Mouse (Mus musculus) liver, embryonic 13.5 days (tissue): ENCODE data around the gene Mapk9. TPM values are rescaled to one million over a fixed set of nuclear protein-coding genes. Genes with fewer than 3 reads are reported as not detected.

Experiments used
- ATAC-seq: fragments of 200-750 bp; cut with Nextera tagmentation; 2 replicates; pipeline ENCODE4 v1.8.0; 2017; ENCODE audit warnings: low read depth, mild to moderate bottlenecking, moderate number of reproducible peaks, moderate library complexity
- DNase-seq: peaks from one replicate; pipeline ENCODE4 v3.0.0; 2022
- H3K27ac ChIP-seq: fragments of 300-500 bp; sonication (generic); 2 replicates; pipeline ENCODE4 v1.5.1; 2015; ENCODE audit warnings: moderate library complexity, mild to moderate bottlenecking, inconsistent platforms
- H3K27me3 ChIP-seq: fragments of 300-500 bp; sonication (generic); 2 replicates; pipeline ENCODE4 v1.6.1; 2015; ENCODE audit warnings: mild to moderate bottlenecking, inconsistent platforms
- H3K36me3 ChIP-seq: fragments of 300-500 bp; sonication (generic); 2 replicates; pipeline ENCODE4 v1.6.1; 2015; ENCODE audit warnings: mild to moderate bottlenecking, inconsistent platforms
- H3K4me1 ChIP-seq: fragments of 300-500 bp; sonication (generic); replicated peaks from 2 replicates; pipeline ENCODE4 v1.6.1; 2015; ENCODE audit warnings: inconsistent platforms
- H3K4me2 ChIP-seq: fragments of 300-500 bp; sonication (generic); 2 replicates; pipeline ENCODE4 v1.6.1; 2015; ENCODE audit warnings: inconsistent platforms, mild to moderate bottlenecking, moderate library complexity
- H3K4me3 ChIP-seq: fragments of 300-500 bp; sonication (generic); replicated peaks from 2 replicates; pipeline ENCODE4 v1.5.1; 2015; ENCODE audit warnings: mild to moderate bottlenecking, inconsistent platforms
- H3K9ac ChIP-seq: fragments of 300-500 bp; sonication (generic); 2 replicates; pipeline ENCODE4 v1.6.1; 2015; ENCODE audit warnings: mild to moderate bottlenecking, inconsistent platforms
- H3K9me3 ChIP-seq: fragments of 300-500 bp; sonication (generic); replicated peaks from 2 replicates; pipeline ENCODE4 v1.6.1; 2016; ENCODE audit warnings: inconsistent platforms
- WGBS: fragments of 180-500 bp; shearing (Covaris S2); methylation state at CpG from one replicate; pipeline ENCODE4 v1.1.7; 2015; ENCODE audit not compliant: insufficient replicate concordance; 5-methylcytosine and 5-hydroxymethylcytosine counted together
- polyA plus RNA-seq: library from polyadenylated mRNA; unstranded; fragments of >200 nt; fragmentation: Nextera tagmentation; extraction: Ambion mirVana; gene quantifications from 2 replicates; pipeline ENCODE4 v1.2.1, GENCODE M21; 2015

The Mapk9 gene
- polyA plus RNA-seq, 1 experiment from 2014 or later: 21.6 TPM

- H3K27me3 ChIP-seq: no peaks in the 10 kb centered on the region
- no peaks in the 10 kb centered on the region for H3K9me3 ChIP-seq
- no peak overlapping the region for H3K4me2 ChIP-seq
- DNase-seq (no peak), ATAC-seq (no peak)
- H3K4me3 ChIP-seq: no peak overlapping the region
- 76% methylated on average over 2 of the region's 2 CpGs for WGBS
- peaks cover 15% of the 10 kb centered on the region for H3K4me1 ChIP-seq
- no peak overlapping the region for H3K27ac ChIP-seq
- H3K9ac ChIP-seq: no peak overlapping the region
- H3K36me3 ChIP-seq: no peaks in the 10 kb centered on the region
Measured at GRCm38 (mm10) chr11:49820928-49821327, 25.6 kb upstream of the Mapk9 start.

- H3K9me3 ChIP-seq: no peaks in the 10 kb centered on the region
- H3K4me1 ChIP-seq: peaks cover 16% of the 10 kb centered on the region
- WGBS: 74% methylated on average over 2 of the region's 2 CpGs
- DNase-seq (no peak), ATAC-seq (no peak)
- H3K27ac ChIP-seq: no peak overlapping the region
- H3K4me2 ChIP-seq: no peak overlapping the region
- no peaks in the 10 kb centered on the region for H3K36me3 ChIP-seq
- H3K27me3 ChIP-seq: no peaks in the 10 kb centered on the region
- no peak overlapping the region for H3K4me3 ChIP-seq
- H3K9ac ChIP-seq: no peak overlapping the region
Measured at GRCm38 (mm10) chr11:49821546-49821945, 25.0 kb upstream of the Mapk9 start.

GRCm38 (mm10) chr11:49822337-49822736 is 24.2 kb upstream of the Mapk9 start:
- no peaks in the 10 kb centered on the region for H3K27me3 ChIP-seq
- H3K4me3 ChIP-seq: no peak overlapping the region
- no peak overlapping the region for H3K27ac ChIP-seq
- ATAC-seq: peak; percentile 80
- H3K9me3 ChIP-seq: no peaks in the 10 kb centered on the region
- peak; percentile 15 for DNase-seq
- H3K36me3 ChIP-seq: no peaks in the 10 kb centered on the region
- H3K4me1 ChIP-seq: peaks cover 23% of the 10 kb centered on the region
- WGBS: 49% methylated on average over 2 of the region's 2 CpGs
- H3K4me2 ChIP-seq: no peak overlapping the region
- no peak overlapping the region for H3K9ac ChIP-seq

- H3K27ac ChIP-seq: no peak overlapping the region
- H3K4me2 ChIP-seq: no peak overlapping the region
- peaks cover 23% of the 10 kb centered on the region for H3K4me1 ChIP-seq
- ATAC-seq (peak; percentile 53), DNase-seq (peak; percentile 56)
- no peaks in the 10 kb centered on the region for H3K9me3 ChIP-seq
- no peaks in the 10 kb centered on the region for H3K36me3 ChIP-seq
- H3K27me3 ChIP-seq: no peaks in the 10 kb centered on the region
- WGBS: 26% methylated on average over 2 of the region's 2 CpGs
- H3K4me3 ChIP-seq: no peak overlapping the region
- no peak overlapping the region for H3K9ac ChIP-seq
Measured at GRCm38 (mm10) chr11:49824896-49825295, 21.7 kb upstream of the Mapk9 start.

GRCm38 (mm10) chr11:49827243-49827642 is 19.3 kb upstream of the Mapk9 start:
- Histone ChIP-seq H3K4me1 (peaks cover 19% of the 10 kb centered on the region), H3K27ac (peak overlapping the region; percentile 13; the same call in 1 of the 2 replicates), H3K36me3 (no peaks in the 10 kb centered on the region), H3K4me2 (no peak overlapping the region), H3K9me3 (no peaks in the 10 kb centered on the region), H3K9ac (no peak overlapping the region), H3K27me3 (no peaks in the 10 kb centered on the region), H3K4me3 (no peak overlapping the region)
- no peak for ATAC-seq
- 56% methylated on average over 6 of the region's 6 CpGs for WGBS
- DNase-seq: no peak

GRCm38 (mm10) chr11:49829176-49829745 is 17.3 kb upstream of the Mapk9 start:
- 57% methylated on average over 7 of the region's 7 CpGs for WGBS
- peaks cover 21% of the 10 kb centered on the region for H3K4me1 ChIP-seq
- DNase-seq (no peak), ATAC-seq (no peak)
- H3K27ac ChIP-seq: no peak overlapping the region
- H3K9ac ChIP-seq: no peak overlapping the region
- no peaks in the 10 kb centered on the region for H3K9me3 ChIP-seq
- H3K4me3 ChIP-seq: no peak overlapping the region
- H3K4me2 ChIP-seq: no peak overlapping the region
- no peaks in the 10 kb centered on the region for H3K36me3 ChIP-seq
- no peaks in the 10 kb centered on the region for H3K27me3 ChIP-seq

GRCm38 (mm10) chr11:49831980-49832379 is 14.6 kb upstream of the Mapk9 start:
- no peaks in the 10 kb centered on the region for H3K27me3 ChIP-seq
- H3K9me3 ChIP-seq: no peaks in the 10 kb centered on the region
- ATAC-seq: no peak
- no peak overlapping the region for H3K4me3 ChIP-seq
- H3K4me2 ChIP-seq: no peak overlapping the region
- H3K9ac ChIP-seq: no peak overlapping the region
- no peaks in the 10 kb centered on the region for H3K36me3 ChIP-seq
- no peak for DNase-seq
- H3K4me1 ChIP-seq: peaks cover 16% of the 10 kb centered on the region
- 77% methylated on average over 12 of the region's 12 CpGs for WGBS
- no peak overlapping the region for H3K27ac ChIP-seq

GRCm38 (mm10) chr11:49832962-49833361 is 13.6 kb upstream of the Mapk9 start:
- Histone ChIP-seq H3K9ac (no peak overlapping the region), H3K4me3 (no peak overlapping the region), H3K27me3 (no peaks in the 10 kb centered on the region), H3K27ac (no peak overlapping the region), H3K9me3 (no peaks in the 10 kb centered on the region), H3K4me1 (peaks cover 13% of the 10 kb centered on the region), H3K4me2 (no peak overlapping the region), H3K36me3 (no peaks in the 10 kb centered on the region)
- ATAC-seq (no peak), DNase-seq (no peak)
- 65% methylated on average over 5 of the region's 5 CpGs for WGBS

GRCm38 (mm10) chr11:49834248-49834647 is 12.3 kb upstream of the Mapk9 start:
- no peak overlapping the region for H3K4me3 ChIP-seq
- H3K36me3 ChIP-seq: no peaks in the 10 kb centered on the region
- no peak overlapping the region for H3K4me2 ChIP-seq
- peaks cover 13% of the 10 kb centered on the region for H3K4me1 ChIP-seq
- ATAC-seq (no peak), DNase-seq (no peak)
- WGBS: 65% methylated on average over 6 of the region's 6 CpGs
- H3K9me3 ChIP-seq: no peaks in the 10 kb centered on the region
- no peak overlapping the region for H3K27ac ChIP-seq
- no peak overlapping the region for H3K9ac ChIP-seq
- H3K27me3 ChIP-seq: no peaks in the 10 kb centered on the region

- no peak overlapping the region for H3K4me3 ChIP-seq
- H3K9me3 ChIP-seq: no peaks in the 10 kb centered on the region
- ATAC-seq (no peak), DNase-seq (no peak)
- no peak overlapping the region for H3K27ac ChIP-seq
- peaks cover 13% of the 10 kb centered on the region for H3K4me1 ChIP-seq
- no peaks in the 10 kb centered on the region for H3K36me3 ChIP-seq
- H3K9ac ChIP-seq: no peak overlapping the region
- no peak overlapping the region for H3K4me2 ChIP-seq
- WGBS: 70% methylated on average over 11 of the region's 11 CpGs
- no peaks in the 10 kb centered on the region for H3K27me3 ChIP-seq
Measured at GRCm38 (mm10) chr11:49835257-49835956, 11.1 kb upstream of the Mapk9 start.

- ATAC-seq (peak; percentile 45; the same call in 1 of the 2 replicates), DNase-seq (no peak)
- WGBS: 45% methylated on average over 13 of the region's 13 CpGs
- no peak overlapping the region for H3K4me2 ChIP-seq
- no peak overlapping the region for H3K4me3 ChIP-seq
- no peak overlapping the region for H3K27ac ChIP-seq
- H3K36me3 ChIP-seq: no peaks in the 10 kb centered on the region
- no peaks in the 10 kb centered on the region for H3K9me3 ChIP-seq
- H3K4me1 ChIP-seq: peaks cover 32% of the 10 kb centered on the region
- no peaks in the 10 kb centered on the region for H3K27me3 ChIP-seq
- H3K9ac ChIP-seq: no peak overlapping the region
Measured at GRCm38 (mm10) chr11:49837717-49838407, 8.7 kb upstream of the Mapk9 start.
